Mouse (Mus musculus) forebrain, embryonic 16.5 days (tissue): ENCODE results near the gene Slk. TPM values are rescaled to one million over a fixed set of nuclear protein-coding genes. Genes with fewer than 3 reads are reported as not detected.

Source experiments
- ATAC-seq: fragments of 200-750 bp; cut with Nextera tagmentation; 2 replicates; pipeline ENCODE4 v1.8.0; 2017; ENCODE audit warnings: mild to moderate bottlenecking, moderate library complexity
- H3K27ac ChIP-seq: fragments of 300-500 bp; sonication (generic); 2 replicates; pipeline ENCODE4 v1.5.1; 2014; ENCODE audit warnings: low read length, control low read depth
- H3K27me3 ChIP-seq: fragments of 300-500 bp; sonication (generic); replicated peaks from 2 replicates; pipeline ENCODE4 v1.6.1; 2014; ENCODE audit warnings: low read length; ENCODE audit not compliant: control insufficient read depth, insufficient read depth
- H3K36me3 ChIP-seq: fragments of 300-500 bp; sonication (generic); 2 replicates; pipeline ENCODE4 v1.6.1; 2014; ENCODE audit not compliant: control insufficient read depth, insufficient read depth
- H3K4me1 ChIP-seq: fragments of 300-500 bp; sonication (generic); replicated peaks from 2 replicates; pipeline ENCODE4 v1.6.1; 2014; ENCODE audit warnings: low read length; ENCODE audit not compliant: control insufficient read depth, insufficient read depth
- H3K4me2 ChIP-seq: fragments of 300-500 bp; sonication (generic); 2 replicates; pipeline ENCODE4 v1.6.1; 2014; ENCODE audit warnings: mild to moderate bottlenecking, low read length, control low read depth
- H3K4me3 ChIP-seq: fragments of 300-500 bp; sonication (generic); replicated peaks from 2 replicates; pipeline ENCODE4 v1.5.1; 2014; ENCODE audit warnings: mild to moderate bottlenecking, low read length, control low read depth
- H3K9ac ChIP-seq: fragments of 300-500 bp; sonication (generic); replicated peaks from 2 replicates; pipeline ENCODE4 v1.6.1; 2014; ENCODE audit warnings: low read depth, low read length, control low read depth
- H3K9me3 ChIP-seq: fragments of 300-500 bp; sonication (generic); 2 replicates; pipeline ENCODE4 v1.6.1; 2016; ENCODE audit warnings: low read length; ENCODE audit not compliant: control insufficient read depth
- WGBS: fragments of 180-500 bp; shearing (Covaris S2); extraction: QIAGEN DNeasy Blood & Tissue Kit; methylation state at CpG from one replicate; pipeline ENCODE4 v1.1.7; 2014; 5-methylcytosine and 5-hydroxymethylcytosine counted together
- polyA plus RNA-seq: library from polyadenylated mRNA; unstranded; fragments of >200 nt; fragmentation: Nextera tagmentation; extraction: Ambion mirVana; gene quantifications from 2 replicates; pipeline ENCODE4 v1.2.1, GENCODE M21; 2015

Slk gene
- polyA plus RNA-seq, 1 experiment from 2014 or later: 7.8 TPM

DNA sequence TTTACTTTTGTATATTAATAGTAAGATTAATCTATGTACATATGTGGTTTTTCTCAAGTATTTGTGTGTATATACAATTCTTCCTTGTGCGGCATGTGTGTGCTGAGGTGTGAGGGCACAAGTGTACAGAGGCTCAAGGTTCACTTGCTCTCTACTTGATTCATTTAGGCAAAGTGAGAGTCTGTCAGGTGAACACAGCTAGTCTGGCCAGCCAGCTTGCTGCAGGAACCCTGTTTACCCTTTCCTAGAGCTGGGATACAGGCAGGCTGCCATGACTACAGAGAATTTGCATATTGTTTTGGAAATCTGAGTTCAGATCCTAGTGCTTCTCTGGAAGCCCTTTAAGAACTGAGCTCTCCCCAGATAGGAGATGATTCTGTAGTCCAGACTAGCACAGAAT is 7.5 kb downstream of the Slk start:
- H3K9me3 ChIP-seq: no peaks in the 10 kb centered on the region
- ATAC-seq: no peak
- no peak overlapping the region for H3K27ac ChIP-seq
- H3K36me3 ChIP-seq: no peaks in the 10 kb centered on the region
- no peak overlapping the region for H3K9ac ChIP-seq
- no peaks in the 10 kb centered on the region for H3K27me3 ChIP-seq
- no peak overlapping the region for H3K4me2 ChIP-seq
- WGBS: 97% methylated on average over 1 of the region's 1 CpGs
- peaks cover 9% of the 10 kb centered on the region for H3K4me1 ChIP-seq
- H3K4me3 ChIP-seq: no peak overlapping the region

DNA sequence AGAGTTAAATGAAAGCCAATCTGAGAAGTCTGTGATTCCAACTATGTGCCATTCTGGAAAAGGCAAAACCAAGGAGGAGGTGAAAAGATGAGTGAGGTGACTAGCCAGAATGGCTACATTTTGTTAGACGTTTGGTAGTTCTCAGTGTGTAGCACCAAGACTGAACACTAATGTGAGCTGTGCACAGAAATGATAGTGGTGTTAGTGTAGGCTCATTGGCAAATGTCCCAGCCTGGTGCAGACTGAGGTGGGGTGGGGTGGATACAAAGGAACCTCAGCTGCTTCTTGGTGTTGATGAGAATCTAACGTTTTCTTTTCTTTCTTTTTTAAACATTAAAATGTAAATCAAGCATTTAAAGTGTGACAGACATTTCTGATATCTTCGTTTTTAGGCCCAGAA is 29.0 kb downstream of the Slk start:
- Histone ChIP-seq H3K9ac (no peak overlapping the region), H3K9me3 (no peaks in the 10 kb centered on the region), H3K4me2 (no peak overlapping the region), H3K27ac (0 out of 2 replicates have a peak overlapping the region, but pooled peaks have one; percentile 9), H3K4me1 (no peaks in the 10 kb centered on the region), H3K4me3 (no peak overlapping the region), H3K36me3 (no peaks in the 10 kb centered on the region), H3K27me3 (no peaks in the 10 kb centered on the region)
- WGBS: 48% methylated on average over 3 of the region's 3 CpGs
- ATAC-seq: no peak; the same call in 1 of the 2 replicates

DNA sequence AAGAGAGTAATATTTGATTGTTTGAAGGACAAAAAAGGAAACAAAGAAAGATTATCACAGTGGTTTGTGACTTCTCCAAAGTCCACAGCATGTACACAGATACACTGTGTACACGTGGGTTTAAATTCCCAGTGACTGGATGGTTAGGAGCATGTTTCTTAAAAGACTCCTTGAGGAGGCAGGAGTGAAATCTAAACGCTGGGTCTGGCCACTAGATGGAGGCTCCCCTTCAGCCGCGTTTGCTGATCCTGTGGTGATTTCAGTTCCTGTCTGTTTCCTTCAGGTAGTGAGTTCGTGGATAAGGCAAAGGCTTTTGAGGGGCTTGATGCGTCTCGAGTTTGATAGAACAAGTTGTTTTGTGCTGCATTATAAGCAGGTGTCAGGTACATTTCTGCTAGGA is 34.0 kb downstream of the Slk start:
- Histone ChIP-seq H3K4me3 (no peak overlapping the region), H3K4me1 (no peaks in the 10 kb centered on the region), H3K27me3 (no peaks in the 10 kb centered on the region), H3K27ac (no peak overlapping the region), H3K36me3 (peaks cover 2% of the 10 kb centered on the region; the same call in 1 of the 2 replicates), H3K9me3 (no peaks in the 10 kb centered on the region), H3K4me2 (no peak overlapping the region), H3K9ac (no peak overlapping the region)
- WGBS: 54% methylated on average over 7 of the region's 7 CpGs
- no peak for ATAC-seq

DNA sequence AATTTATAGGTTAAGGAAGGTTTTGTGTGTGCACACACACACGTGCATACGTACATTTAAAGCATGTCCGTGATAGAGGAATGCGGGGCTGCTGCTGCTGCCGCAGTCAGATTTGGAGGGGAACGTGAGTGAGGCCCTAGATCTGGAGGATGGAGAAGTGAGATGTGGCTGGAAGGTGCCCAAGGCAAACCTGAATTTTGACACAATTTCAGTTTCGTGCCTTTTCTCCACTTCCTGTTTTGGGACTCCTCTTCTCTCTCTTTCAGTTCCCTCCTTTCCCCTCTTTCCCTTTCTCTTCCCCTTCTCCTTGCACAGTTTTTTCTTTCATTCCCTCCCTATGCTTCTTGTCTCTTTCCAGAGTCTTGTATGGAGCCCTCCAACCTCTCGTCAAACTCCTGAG is 42.0 kb downstream of the Slk start:
- no peak for ATAC-seq
- peaks cover 14% of the 10 kb centered on the region for H3K36me3 ChIP-seq
- no peaks in the 10 kb centered on the region for H3K27me3 ChIP-seq
- H3K27ac ChIP-seq: no peak overlapping the region
- H3K4me1 ChIP-seq: peaks cover 5% of the 10 kb centered on the region
- H3K4me3 ChIP-seq: no peak overlapping the region
- H3K9ac ChIP-seq: no peak overlapping the region
- H3K9me3 ChIP-seq: no peaks in the 10 kb centered on the region
- WGBS: 85% methylated on average over 8 of the region's 8 CpGs
- H3K4me2 ChIP-seq: no peak overlapping the region

GRCm38 (mm10) chr19:47624940-47625711 is 45.6 kb downstream of the Slk start:
- Histone ChIP-seq H3K9ac (0 out of 2 replicates have a peak overlapping the region, but pooled peaks have one; percentile 32), H3K36me3 (peaks cover 10% of the 10 kb centered on the region)
- WGBS: 14% methylated on average over 10 of the region's 10 CpGs

GRCm38 (mm10) chr19:47627450-47627849 is 48.0 kb downstream of the Slk start:
- no peak for ATAC-seq
- Histone ChIP-seq H3K4me3 (no peak overlapping the region), H3K27me3 (no peaks in the 10 kb centered on the region), H3K9me3 (no peaks in the 10 kb centered on the region), H3K36me3 (peaks cover 7% of the 10 kb centered on the region), H3K9ac (no peak overlapping the region), H3K27ac (no peak overlapping the region), H3K4me1 (peaks cover 5% of the 10 kb centered on the region), H3K4me2 (no peak overlapping the region)
- WGBS: 84% methylated on average over 10 of the region's 10 CpGs

More at GRCm38 (mm10) chr19:47624940-47625711, 45.6 kb downstream of the Slk start:
- H3K27ac ChIP-seq: peak overlapping the region; percentile 81
- ATAC-seq: peak; percentile 91
- H3K4me1 ChIP-seq: peaks cover 5% of the 10 kb centered on the region
- H3K4me3 ChIP-seq: no peak overlapping the region
- peak overlapping the region; percentile 28 for H3K4me2 ChIP-seq
- H3K27me3 ChIP-seq: no peaks in the 10 kb centered on the region
- H3K9me3 ChIP-seq: no peaks in the 10 kb centered on the region

- no peak overlapping the region for H3K4me3 ChIP-seq
- WGBS: 76% methylated on average over 5 of the region's 5 CpGs
- no peak for ATAC-seq
- H3K4me1 ChIP-seq: peaks cover 5% of the 10 kb centered on the region
- H3K27me3 ChIP-seq: no peaks in the 10 kb centered on the region
- no peak overlapping the region for H3K27ac ChIP-seq
- no peaks in the 10 kb centered on the region for H3K36me3 ChIP-seq
- no peak overlapping the region for H3K4me2 ChIP-seq
- H3K9me3 ChIP-seq: no peaks in the 10 kb centered on the region
- H3K9ac ChIP-seq: no peak overlapping the region
Observed at GRCm38 (mm10) chr19:47629068-47629467, 49.6 kb downstream of the Slk start.

DNA sequence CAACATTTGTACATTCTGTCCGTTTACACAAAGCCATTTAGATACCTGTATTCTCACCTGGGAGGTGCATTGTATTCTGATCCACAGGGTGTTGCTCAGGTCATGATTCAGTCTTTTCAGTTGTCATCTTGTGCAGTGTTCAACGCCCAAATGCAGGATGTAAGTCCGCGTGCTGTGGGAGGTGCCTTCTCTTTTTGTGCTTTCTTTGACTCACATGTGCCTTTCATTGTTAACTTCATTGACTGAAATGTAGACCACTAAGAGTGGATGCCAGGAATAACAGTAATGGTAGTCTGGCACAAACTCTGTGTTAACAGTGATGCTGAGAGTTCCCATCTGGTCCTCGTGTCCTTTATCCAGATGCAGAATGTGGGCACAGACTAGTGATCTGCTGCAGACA is 50.9 kb downstream of the Slk start:
- no peak overlapping the region for H3K4me2 ChIP-seq
- no peak overlapping the region for H3K4me3 ChIP-seq
- H3K36me3 ChIP-seq: no peaks in the 10 kb centered on the region
- no peaks in the 10 kb centered on the region for H3K27me3 ChIP-seq
- H3K9me3 ChIP-seq: no peaks in the 10 kb centered on the region
- WGBS: 76% methylated on average over 5 of the region's 5 CpGs
- H3K4me1 ChIP-seq: peaks cover 2% of the 10 kb centered on the region
- H3K9ac ChIP-seq: no peak overlapping the region
- H3K27ac ChIP-seq: no peak overlapping the region
- ATAC-seq: no peak

- WGBS: 96% methylated on average over 5 of the region's 5 CpGs
- no peaks in the 10 kb centered on the region for H3K9me3 ChIP-seq
- no peaks in the 10 kb centered on the region for H3K4me1 ChIP-seq
- no peaks in the 10 kb centered on the region for H3K36me3 ChIP-seq
- H3K27ac ChIP-seq: no peak overlapping the region
- H3K4me2 ChIP-seq: no peak overlapping the region
- H3K9ac ChIP-seq: no peak overlapping the region
- H3K4me3 ChIP-seq: no peak overlapping the region
- ATAC-seq: no peak
- no peaks in the 10 kb centered on the region for H3K27me3 ChIP-seq
Observed at GRCm38 (mm10) chr19:47631799-47632198, 52.3 kb downstream of the Slk start.
